Mouse (Mus musculus): Measurements from ENCODE around the gene Slc29a2.
A peak's percentile ranks its signal among the peaks of the same experiment; 100 is the strongest.

Gene Slc29a2

DNA sequence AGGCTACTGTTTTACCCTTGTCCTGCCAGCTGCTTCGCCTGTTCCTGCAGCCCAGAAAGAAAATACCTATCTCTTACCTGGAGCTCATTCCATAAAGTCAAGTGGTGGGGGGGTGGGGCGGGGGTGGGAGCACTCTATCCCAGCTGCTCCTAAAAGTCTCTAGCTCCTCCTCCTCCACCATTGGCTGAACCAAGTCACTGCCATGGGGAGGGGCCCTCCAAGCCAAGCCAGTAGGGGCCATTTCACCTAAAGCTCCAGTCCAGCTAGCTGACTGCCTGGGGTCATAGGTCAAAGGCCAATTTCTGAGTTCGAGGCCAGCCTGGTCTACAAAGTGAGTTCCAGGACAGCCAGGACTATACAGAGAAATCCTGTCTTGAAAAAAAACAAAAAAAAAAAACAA lies 9.0 kb downstream of the Slc29a2 start:
- DNase-seq (ENCODE audit: inconsistent age in 2 of 2, low spot score in 1 of 2): no peak

DNA sequence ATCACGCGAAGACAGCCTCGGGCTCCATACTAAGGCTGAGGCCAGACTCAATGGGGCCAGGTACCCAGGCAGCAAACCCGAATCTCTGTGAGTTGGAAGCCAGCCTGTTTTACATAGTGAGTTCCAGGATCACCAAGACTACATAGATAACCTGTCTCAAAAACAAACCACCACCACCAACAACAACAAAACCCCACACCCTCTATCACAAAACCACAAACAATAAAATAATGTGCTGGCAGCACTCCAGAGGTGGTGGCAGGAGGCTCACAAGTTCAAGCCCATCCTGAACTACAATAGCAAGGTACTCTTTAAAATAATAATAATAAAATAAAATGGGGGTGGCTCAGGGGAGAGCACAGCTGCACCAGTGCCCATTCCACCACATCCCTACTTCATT lies 12.9 kb downstream of the Slc29a2 start:
- no peak for DNase-seq (ENCODE audit: inconsistent age in 2 of 2, low spot score in 1 of 2)

DNA sequence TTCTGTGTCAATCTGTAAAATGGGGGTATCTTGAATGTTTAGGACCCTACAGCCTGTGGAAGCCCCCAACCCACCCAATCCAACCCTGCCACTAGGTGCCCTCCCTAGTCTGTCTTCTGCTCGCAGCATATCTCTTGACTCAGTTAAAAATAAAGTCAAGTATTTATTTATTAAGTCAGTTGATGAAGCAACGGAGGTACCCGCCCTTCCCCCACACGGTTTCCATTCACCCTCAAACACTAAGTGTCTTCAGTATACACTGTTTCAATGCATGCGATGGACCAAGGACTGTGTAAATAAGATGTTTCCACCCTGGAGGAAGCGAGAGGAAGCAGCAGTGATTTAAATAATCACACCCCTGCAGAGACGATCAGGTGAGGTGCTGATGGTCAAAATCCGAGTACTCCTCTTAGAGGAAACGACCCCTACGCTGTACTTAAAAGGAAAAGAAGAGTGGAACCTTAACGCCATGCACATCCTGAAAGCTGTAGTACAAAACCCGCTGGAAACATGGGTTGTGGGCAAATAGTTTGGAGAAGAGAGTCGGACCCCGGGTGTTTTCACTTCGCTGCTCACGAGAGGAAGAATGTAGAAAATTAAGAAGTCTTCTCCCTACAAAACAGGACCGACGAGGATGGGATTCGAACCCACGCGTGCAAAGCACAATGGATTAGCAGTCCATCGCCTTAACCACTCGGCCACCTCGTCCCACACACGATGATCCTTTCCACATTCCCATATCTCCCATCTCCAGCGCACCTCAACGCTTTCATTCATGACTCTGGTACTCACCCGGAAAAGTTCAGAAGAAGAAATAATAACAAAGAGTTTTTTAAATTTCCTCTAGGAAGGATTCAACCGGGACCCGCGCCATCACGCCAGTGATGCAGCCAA lies 14.3 kb downstream of the Slc29a2 start:
- DNase-seq (ENCODE audit: inconsistent age in 2 of 2, low spot score in 1 of 2): peak; percentile 86 to 95

DNA sequence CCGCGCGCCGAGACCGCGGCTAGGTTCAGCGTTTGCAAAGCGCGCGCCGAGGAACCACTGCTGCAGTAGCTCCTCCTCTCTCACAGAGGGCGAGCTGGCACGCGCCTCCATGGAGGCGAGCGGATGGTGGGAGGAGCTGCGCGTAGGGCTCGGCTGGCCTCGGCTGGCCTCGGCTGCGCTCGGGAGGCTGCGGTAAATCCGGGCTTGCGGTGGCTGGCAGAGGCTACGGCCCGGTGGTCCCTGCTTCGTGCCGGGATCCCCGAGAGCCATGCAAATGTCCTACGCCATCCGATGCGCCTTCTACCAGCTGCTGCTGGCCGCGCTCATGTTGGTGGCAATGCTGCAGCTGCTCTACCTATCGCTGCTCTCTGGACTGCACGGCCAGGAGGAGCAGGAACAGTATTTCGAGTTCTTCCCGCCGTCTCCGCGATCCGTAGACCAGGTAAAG lies 15.1 kb downstream of the Slc29a2 start, which contains the start of the genes B4gat1 and AC124502.3:
Gene B4gat1, plus strand, starts transcription at position 118 of the 448 bp plus-strand sequence.
Gene AC124502.3, plus strand, starts transcription at position 183 of the 448 bp plus-strand sequence.
- peak; percentile 92 to 96 for DNase-seq (ENCODE audit: inconsistent age in 2 of 2, low spot score in 1 of 2)

DNA sequence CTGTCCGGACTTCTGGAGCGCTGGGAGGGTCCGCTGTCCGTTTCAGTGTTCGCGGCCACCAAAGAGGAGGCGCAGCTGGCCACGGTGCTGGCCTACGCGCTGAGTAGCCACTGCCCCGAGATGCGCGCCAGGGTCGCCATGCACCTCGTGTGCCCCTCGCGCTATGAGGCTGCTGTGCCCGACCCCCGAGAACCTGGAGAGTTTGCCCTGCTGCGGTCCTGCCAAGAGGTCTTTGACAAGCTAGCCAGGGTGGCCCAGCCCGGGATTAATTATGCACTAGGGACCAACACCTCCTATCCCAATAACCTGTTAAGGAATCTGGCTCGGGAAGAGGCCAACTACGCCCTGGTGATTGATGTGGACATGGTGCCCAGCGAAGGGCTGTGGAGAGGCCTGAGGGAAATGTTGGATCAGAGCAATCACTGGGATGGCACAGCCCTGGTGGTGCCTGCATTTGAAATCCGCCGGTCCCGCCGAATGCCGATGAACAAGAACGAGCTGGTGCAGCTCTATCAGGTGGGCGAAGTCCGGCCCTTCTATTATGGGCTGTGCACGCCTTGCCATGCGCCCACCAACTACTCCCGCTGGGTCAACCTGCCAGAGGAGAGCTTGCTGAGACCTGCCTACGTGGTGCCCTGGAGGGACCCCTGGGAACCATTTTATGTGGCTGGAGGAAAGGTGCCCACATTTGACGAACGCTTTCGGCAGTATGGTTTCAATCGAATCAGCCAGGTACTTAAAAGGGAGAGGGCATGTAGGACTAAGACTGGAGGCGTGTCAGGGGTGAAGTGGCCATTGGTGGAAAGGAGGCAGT lies 15.8 kb downstream of the Slc29a2 start:
- peak; percentile 47 to 68 for DNase-seq (ENCODE audit: inconsistent age in 2 of 2, low spot score in 1 of 2)

DNA sequence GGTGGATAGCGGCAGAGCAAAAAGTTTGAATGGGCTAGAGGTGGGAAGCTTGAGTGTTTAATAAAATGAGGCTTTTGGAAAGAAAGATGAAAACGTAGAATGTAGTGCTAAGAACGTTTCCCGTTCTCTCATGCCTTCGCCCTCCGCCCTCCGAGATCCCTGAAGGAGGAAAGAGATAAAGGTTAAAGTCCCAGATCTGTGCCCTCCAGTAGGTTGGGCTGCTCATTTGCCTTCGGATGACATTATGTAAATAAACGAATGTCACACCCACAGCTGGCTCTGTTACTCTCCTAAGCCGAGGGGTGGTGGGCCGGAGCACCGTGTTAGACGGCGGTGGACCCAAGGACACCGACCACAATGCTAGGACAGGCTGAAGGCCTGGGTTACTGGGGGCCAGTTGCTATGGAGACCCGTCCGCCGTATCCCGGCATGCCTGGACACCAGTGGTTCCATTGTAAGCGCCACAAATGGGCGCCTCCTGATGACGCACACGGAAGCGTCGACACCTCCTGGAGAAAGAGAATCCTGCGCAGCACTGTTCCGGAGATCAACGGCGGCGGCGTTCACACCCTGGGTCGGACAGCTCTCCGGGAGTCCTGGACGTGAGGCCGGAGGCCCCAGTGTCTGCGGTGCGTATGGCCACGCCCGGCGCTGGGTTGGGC lies 17.3 kb downstream of the Slc29a2 start, which contains the start of gene Brms1:
Gene Brms1, plus strand, starts transcription at position 493 of the 662 bp plus-strand sequence.
- peak; percentile 92 to 97 for DNase-seq (ENCODE audit: inconsistent age in 2 of 2, low spot score in 1 of 2)

DNA sequence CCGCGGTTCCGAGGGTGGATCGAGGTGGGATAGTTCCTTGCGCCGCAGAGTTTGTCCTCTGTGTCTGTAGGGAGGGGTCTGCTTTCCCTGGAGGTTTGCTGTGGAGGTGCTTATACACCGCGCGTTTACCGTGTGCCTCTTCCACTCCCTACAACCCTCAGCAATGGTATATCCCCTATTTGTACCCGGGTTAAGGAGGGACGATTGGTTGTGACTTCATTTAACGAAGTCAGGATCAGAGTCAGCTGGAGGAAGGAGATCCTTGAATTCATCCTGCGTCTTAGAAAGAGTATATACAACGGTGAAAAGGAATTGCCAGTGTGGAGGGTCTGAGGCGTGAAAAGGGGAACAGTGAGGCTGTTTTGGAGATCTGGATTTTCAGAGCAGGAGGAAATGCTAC lies 17.9 kb downstream of the Slc29a2 start:
- no peak for DNase-seq (ENCODE audit: inconsistent age in 2 of 2, low spot score in 1 of 2)

DNA sequence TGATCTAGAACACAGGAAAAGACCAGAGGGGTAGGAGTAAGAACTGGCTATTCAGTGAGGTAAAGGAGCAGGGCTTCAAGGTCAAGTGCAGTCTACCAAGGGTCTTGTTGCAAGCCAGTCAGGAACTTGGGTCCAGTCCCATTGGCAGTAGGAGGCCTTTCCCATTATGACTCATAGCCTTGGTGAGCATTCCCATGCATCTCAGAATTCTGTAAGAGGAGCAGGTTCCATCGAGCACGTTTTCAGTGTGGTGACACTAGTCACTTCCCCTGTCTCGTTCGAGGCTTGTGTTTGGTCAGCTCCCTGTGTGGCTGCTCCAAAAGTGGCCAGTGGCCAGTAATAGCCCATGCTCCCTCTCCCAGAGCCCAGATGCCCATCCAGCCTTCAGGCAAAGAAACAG lies 21.9 kb downstream of the Slc29a2 start:
- no peak for DNase-seq (ENCODE audit: inconsistent age in 2 of 2, low spot score in 1 of 2)

DNA sequence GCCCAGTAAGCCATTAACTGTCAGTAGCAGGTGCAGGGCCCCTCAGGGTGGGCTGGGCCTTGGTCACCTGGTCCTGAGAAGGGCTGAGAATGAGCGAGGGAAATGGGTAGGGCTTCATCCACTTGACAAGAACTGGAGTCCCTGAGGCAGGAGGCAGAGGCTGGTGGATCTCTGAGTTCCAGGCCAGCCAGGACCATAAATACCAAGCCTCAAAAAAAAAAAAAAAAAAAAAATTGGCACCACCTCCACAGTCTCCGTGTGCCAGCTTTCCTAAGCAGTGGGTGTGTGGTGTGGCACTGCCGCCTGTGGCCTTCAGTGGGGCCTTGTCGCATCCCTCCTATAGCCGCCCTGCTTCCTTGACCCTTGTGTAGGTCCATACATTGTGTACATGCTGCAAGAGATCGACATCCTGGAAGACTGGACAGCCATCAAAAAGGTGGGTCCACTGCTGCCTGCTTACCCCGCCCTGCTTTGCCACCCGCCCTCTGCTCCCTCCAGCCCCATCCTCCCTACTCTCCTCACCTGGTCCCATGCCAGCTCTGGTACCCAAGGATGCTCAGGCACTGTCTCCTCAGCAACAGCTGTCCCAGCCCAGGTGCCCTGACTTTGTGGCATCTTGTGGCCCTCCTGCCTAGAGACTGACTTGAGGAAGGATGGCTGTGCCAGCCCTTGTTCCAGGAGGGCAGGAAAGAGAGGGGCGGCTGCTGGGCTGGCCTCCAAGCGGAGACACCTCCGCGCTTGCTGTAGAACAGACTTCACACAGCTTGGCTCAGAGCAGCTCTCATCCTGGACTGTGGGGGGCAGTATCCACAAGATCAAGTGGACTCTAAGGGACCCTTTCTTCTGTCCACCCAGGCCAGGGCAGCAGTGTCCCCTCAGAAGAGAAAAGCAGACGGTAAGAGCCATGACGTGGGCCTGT lies 24.7 kb downstream of the Slc29a2 start:
- DNase-seq (ENCODE audit: inconsistent age in 2 of 2, low spot score in 1 of 2): no peak

DNA sequence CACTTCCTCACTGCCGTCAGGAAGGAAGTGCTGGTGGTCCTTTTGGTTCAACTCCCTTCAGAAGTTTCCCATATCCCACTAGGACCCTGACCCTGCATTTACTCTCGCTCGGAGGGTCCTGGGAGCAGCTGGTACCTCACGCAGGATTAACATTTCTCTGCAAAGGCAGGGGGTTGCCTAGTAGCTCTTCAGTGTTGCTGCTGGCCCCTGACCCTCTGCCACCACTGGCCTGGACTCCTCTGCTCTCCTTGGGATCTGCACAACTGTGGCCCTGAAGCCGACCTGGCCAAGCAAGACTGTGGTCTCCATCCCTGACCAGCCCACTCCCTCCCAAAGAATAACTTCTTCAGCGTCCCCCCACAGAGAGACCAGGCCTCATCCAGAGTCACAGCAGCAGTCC lies 25.7 kb downstream of the Slc29a2 start:
- no peak for DNase-seq (ENCODE audit: inconsistent age in 2 of 2, low spot score in 1 of 2)

DNA sequence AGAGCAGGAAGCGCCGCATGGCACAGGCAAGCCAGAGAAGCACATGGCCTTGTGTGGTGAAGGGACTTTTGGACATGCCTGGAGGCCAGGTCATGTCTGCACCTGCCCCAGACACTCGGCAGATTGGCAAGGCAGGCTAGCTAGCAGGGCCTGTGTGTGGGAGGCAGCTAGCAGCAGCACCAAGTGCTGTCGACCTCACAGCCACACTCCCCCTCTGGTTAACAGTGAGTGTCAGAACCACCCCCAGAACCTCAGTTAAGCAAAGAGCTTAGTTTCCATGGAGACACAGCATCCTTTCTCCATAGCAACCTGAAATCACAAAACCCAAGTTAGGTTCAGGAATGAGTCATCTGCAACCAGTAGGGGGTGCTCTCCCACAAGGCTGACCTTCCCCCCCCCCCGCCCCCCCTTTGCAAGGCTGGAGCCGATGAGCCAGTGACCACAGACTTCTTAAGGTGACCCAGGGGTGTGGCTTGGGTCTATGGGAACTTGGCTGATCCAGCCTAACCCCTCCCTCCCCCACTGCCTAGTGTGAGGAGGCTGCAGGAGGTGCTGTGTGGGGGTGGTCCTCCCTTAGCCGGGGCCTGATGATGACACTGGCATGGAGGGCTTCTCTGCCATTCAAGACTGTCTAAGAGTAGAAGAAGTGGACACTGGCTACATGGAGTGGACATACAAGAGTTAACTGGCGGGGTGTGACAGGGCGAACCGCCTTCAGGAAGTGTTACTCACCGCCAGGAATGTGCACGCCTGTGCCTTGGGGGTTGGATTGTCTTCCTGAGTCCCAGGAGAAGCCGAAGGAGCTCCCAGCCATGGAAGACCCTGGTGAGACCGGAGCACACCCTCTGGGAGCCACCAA lies 26.6 kb downstream of the Slc29a2 start, which contains the start of gene Rin1:
Gene Rin1, plus strand, starts transcription at position 435 of the 859 bp plus-strand sequence.
- DNase-seq (ENCODE audit: inconsistent age in 2 of 2, low spot score in 1 of 2): peak; percentile 82 to 92

DNA sequence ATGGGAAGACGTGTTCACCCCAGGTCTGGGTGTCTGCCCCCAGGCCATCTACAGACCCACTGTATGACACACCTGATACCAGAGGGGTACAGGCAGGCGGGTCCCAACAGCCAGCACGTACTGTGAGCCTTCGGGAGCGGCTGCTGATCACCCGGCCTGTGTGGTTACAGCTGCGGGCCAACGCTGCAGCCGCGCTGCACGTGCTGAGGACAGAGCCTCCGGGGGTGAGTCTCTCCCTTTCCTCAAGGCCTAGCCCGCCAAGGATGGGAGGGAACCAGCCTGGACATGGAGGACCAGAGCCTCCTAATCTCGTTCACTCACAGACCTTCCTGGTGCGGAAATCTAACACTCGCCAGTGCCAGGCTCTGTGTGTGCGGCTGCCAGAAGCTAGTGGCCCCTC lies 27.4 kb downstream of the Slc29a2 start:
- peak in 1 of 2 experiments; percentile 48 for DNase-seq (ENCODE audit: inconsistent age in 2 of 2, low spot score in 1 of 2)

DNA sequence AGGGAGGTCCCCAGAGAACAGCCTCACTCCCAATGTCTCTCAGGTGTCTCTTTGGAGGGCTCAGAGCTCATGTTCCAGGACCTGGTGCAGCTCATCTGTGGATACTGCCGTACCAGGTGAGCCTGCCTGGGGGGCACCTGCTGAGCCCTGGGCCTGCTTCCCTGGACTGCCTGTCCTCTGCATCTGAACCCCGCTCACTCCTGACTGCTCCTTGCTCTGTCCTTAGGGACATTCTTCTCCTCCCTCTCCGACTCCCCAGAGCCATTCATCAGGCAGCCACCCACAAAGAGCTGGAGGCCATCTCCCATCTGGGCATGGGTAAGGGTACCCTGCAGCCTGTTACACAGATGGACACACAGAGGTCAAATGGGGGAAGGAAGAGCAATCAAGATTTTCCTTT lies 27.9 kb downstream of the Slc29a2 start:
- DNase-seq (ENCODE audit: inconsistent age in 2 of 2, low spot score in 1 of 2): peak in 1 of 2 experiments; percentile 33

DNA sequence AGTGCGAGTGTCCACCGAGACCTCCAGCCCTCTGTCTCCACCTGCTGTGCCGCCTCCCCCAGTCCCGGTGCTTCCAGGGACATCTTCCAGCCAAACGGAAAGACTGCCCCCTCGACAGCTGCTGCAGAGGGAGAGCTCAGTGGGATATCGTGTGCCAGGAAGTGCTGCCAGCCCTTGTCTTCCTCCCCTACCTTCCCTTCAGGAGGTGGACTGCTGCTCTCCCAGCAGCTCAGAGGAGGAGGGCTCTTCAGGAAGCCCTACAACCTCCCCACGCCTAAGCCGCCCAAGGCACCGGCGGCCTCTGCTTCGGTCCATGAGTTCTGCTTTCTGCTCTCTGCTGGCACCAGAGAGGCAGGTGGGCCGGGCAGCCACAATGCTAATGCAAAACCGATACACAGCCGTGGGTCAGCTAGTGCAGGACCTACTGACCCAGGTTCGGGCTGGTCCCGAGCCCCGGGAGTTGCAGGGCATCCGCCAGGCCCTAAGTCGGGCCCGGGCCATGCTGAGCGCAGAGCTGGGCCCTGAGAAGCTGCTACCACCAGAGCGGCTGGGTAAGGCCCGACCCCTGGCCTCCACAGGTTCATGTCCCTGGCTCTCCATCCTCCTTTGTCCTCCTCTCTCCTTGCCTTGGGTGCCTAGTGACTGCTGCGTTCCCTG lies 28.6 kb downstream of the Slc29a2 start:
- DNase-seq (ENCODE audit: inconsistent age in 2 of 2, low spot score in 1 of 2): no peak

DNA sequence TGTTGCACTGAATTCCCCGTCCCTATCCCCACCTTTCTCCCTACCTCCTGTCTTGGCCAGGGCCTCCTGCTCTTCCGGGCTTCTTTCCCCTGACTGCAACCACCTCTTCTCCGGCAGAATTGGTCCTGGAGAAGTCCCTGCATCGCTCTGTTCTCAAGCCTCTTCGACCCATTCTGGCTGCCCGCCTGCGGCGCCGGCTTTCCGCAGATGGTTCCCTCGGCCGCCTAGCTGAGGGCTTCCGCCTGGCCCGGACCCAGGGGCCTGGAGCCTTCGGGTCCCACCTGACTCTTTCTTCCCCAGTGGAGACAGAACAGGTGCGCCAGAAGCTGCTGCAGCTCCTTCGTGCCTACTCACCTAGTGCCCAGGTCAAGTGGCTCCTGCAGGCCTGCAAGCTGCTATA lies 29.2 kb downstream of the Slc29a2 start:
- DNase-seq (ENCODE audit: inconsistent age in 2 of 2, low spot score in 1 of 2): no peak

DNA sequence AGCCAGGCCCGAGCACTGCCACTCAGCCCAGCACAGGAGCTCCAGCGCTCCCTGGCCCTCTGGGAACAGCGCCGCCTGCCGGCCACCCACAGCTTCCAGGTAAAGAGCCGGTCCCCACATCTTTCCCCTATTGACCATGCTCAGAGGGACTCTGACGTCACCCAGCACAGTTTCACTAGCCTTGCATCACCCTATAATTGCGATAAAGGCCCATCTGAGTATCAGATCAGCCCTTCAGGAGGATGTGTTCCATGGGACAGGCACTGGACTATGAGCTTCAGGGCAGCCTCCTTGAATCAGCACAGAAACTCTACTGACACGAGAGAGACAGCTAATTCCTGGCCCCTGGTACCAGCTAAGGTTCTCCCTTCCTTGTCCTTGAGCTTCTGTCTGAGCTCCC lies 30.2 kb downstream of the Slc29a2 start:
- DNase-seq (ENCODE audit: inconsistent age in 2 of 2, low spot score in 1 of 2): peak; percentile 57 to 82

DNA sequence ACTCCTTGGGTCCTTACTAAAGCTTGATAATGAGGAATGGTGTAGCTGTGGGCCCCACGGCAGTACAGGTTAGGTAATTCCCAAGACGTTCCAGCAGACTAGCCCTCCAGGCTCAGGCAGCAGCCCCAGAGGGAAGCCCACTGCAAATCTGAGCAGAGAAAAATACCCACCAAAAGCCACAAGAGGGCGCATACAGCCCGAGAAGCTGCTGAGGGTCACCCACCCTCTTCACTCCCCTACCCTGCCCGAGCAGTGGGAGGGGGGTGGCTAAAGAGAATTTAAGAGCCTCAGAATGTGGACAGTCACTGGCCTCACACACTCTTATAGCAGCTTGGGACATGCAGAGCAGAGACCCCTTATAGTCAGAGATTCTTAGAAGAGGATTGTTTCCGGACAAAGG lies 32.6 kb downstream of the Slc29a2 start:
- peak in 1 of 2 experiments; percentile 61 for DNase-seq (ENCODE audit: inconsistent age in 2 of 2, low spot score in 1 of 2)

All from adrenal gland, adult (tissue).